Mouse (Mus musculus): ENCODE results near the gene Fryl. TPM values are rescaled to one million over a fixed set of nuclear protein-coding genes. Genes with fewer than 3 reads are reported as not detected.

Gene Fryl
- 47.4 and 47.9 TPM in 2 replicates for polyA plus RNA-seq (2016; fragmentation: Nextera tagmentation; extraction: Ambion mirVana)

DNA sequence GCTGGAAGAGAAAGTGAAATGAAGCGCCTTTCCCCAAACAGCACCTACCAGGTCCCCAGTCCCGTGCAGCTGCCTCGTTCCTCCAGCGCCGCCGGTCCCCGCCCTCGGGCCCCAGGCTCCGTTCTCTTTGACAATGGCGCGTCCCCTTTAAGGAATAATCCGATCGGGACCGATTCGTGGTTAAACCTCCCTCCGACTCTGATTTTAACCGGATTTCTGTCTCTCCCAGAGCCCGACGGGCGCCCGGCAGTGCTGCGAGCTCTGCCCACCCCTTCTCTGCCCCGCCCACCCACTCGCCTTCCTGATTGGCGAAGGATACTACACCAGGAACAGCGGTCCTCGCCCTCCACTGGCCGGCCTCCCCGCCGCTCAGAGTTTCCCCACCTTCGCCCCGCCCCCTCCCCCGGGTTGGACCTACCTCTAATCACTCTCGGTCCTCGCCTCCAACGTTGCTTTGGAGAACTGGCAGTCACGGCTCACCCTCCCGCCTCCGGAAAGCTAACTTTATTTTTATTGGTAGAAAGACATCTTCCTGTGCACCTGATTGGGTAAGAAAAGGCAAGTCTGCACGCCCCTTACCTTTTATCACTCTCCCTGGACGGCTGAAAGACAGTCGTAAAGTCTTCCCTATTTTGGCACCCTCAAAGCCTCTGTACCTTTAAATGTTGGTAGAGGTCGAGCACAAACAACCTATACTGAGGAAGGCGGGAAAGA lies at the start of gene Fryl:
Gene Fryl (minus strand): TSS at position 268 of the 714 bp plus-strand sequence.
- no peaks in the 10 kb centered on the region for H3K9me3 ChIP-seq (replicated peaks)
- H3K27ac ChIP-seq, result peak within 1 kb of the TSS; percentile 96
- peak; percentile 99 for ATAC-seq (ENCODE audit: low FRiP score)
- H3K36me3 ChIP-seq, result no peaks in the 10 kb centered on the region
- peaks cover 11% of the 10 kb centered on the region for H3K4me1 ChIP-seq
- peak within 1 kb of the TSS; percentile 75 for H3K4me2 ChIP-seq (replicated peaks)
- WGBS, result under 1% methylated on average over 42 of the region's 44 CpGs
- H3K27me3 ChIP-seq, result no peaks in the 10 kb centered on the region
- peak within 1 kb of the TSS; percentile 88 for H3K9ac ChIP-seq
- H3K4me3 ChIP-seq, result peak within 1 kb of the TSS; percentile 95

DNA sequence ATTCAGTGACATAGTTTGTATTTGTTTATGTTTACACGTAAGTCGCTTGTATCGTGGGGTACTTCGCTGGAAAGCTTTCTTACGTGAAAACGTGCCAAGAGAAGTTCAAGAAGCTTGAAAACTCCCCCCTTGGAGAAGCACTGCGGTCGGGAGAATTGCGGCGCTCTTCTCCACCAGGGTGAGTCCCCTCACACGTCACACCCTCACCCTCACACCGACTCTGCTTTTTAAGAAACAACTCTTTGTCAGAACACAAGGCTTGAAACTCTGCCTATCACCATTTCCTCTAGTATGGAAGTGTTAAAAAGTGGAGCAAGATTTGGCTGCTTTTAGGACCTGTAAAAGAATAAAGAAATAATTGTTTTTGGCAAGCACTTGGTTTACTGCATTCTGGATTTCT lies 48.1 kb upstream of the Fryl start:
- Histone ChIP-seq H3K27ac (no peak overlapping the region), H3K4me1 (no peaks in the 10 kb centered on the region), H3K4me3 (no peak overlapping the region), H3K27me3 (no peaks in the 10 kb centered on the region), H3K9me3 (replicated peaks) (no peaks in the 10 kb centered on the region), H3K9ac (no peak overlapping the region), H3K36me3 (peaks cover 72% of the 10 kb centered on the region), H3K4me2 (replicated peaks) (no peak overlapping the region)
- no peak for ATAC-seq (ENCODE audit: low FRiP score)
- 93% methylated on average over 12 of the region's 12 CpGs for WGBS

DNA sequence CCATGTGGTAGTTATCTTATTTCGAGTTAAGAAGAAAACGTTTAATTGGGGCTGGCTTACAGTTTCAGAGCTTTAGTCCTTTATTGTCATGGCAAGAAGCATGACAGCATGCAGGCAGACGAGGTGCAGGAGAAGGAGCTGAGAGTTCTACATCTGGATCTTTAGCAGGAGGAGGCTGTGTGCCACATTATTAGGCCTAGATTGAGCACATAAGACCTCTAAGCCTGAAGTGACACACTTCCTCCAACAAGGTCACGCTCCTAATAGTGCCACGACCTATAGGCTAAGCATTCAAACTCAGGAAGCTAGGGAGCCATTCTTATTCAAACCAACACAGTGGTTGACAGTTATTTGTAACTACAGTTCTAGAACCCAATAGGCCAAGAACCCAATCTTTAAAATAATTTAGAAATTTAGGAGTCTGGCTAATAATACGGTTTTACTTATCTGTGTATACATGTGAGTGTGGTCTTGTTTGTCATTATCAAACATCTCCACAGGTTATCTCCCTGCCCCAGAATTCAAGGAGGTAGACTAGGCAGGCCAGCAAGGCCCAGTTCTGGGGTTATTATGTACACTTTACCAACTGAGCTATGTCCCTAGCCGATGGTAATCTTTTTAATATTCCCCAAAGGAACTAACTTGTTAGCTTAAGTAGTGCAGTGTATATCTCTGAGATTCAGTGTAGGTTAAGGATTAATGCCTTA lies 45.3 kb upstream of the Fryl start:
- no peak overlapping the region for H3K4me2 ChIP-seq (replicated peaks)
- no peak overlapping the region for H3K27ac ChIP-seq
- WGBS, result 93% methylated on average over 7 of the region's 7 CpGs
- H3K4me3 ChIP-seq, result no peak overlapping the region
- H3K4me1 ChIP-seq, result no peaks in the 10 kb centered on the region
- peaks cover 56% of the 10 kb centered on the region for H3K36me3 ChIP-seq
- no peaks in the 10 kb centered on the region for H3K27me3 ChIP-seq
- no peak overlapping the region for H3K9ac ChIP-seq
- ATAC-seq (ENCODE audit: low FRiP score), result no peak
- H3K9me3 ChIP-seq (replicated peaks), result no peaks in the 10 kb centered on the region

DNA sequence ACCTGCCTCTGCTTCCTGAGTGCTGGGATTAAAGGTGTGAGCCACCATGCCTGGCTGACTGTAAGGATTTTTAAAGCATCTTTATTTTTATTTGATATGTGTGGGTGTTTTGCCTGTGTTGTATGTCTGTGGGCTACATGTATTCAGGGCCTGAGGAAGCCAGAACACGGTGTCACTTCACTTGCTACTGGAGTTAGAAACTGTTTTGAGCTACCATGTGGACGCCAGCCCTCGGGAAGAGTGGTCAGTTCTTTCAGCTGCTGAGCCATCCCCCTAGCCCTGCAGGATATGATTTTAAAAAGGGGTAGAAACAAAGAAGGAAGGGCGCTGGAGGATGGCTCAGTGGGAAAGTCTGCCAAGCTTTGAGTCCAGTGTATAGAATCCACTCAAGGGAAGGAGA lies 39.5 kb upstream of the Fryl start:
- Histone ChIP-seq H3K27me3 (no peaks in the 10 kb centered on the region), H3K4me2 (replicated peaks) (no peak overlapping the region), H3K4me3 (no peak overlapping the region), H3K36me3 (peaks cover 30% of the 10 kb centered on the region), H3K27ac (no peak overlapping the region), H3K9me3 (replicated peaks) (no peaks in the 10 kb centered on the region), H3K9ac (no peak overlapping the region), H3K4me1 (peaks cover 5% of the 10 kb centered on the region; the same call in 1 of the 2 replicates)
- no peak for ATAC-seq (ENCODE audit: low FRiP score)
- 83% methylated on average over 4 of the region's 4 CpGs for WGBS

DNA sequence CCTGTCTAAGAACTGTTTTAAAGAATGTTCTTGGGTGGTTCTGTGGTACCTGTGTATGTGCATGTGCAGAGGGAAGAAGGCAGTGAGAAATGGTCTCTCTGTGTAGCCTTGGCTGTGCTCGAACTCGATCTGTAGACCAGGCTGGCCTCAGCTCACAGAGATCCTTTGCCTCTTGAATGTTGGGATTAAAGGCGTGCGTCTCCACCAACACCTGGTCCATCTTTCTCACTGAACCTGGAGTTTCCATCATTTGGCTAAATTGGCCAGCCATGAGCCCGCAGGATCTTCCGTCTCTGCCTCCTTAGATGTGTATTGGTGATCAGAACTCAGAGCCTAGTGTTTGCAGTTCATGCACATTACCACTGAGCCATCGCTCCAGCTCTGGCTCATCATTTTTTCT lies 38.6 kb upstream of the Fryl start:
- H3K4me2 ChIP-seq (replicated peaks), result no peak overlapping the region
- H3K27me3 ChIP-seq, result no peaks in the 10 kb centered on the region

DNA sequence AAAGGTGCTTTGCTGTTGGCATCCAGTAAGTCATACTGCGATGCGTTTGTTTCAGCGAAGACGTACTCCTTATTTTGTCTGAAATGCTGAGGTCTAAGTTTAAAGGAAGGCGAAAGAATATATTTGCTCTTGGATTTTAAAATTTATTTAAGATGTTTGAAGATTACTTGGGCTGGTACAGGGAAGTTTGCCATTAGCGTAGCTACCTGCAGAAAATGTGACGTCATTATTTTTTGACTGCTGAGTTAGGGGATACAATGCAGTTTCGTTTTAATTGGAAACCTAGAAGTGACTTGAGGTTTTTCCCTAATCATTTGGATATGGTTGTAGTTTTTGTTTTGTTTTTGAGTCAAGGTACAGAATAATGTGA lies 37.0 kb upstream of the Fryl start:
- no peaks in the 10 kb centered on the region for H3K9me3 ChIP-seq (replicated peaks)
- WGBS, result 17% methylated on average over 8 of the region's 8 CpGs
- H3K27me3 ChIP-seq, result no peaks in the 10 kb centered on the region
- H3K9ac ChIP-seq, result peak overlapping the region; percentile 92
- H3K4me3 ChIP-seq, result peak overlapping the region; percentile 93
- H3K4me2 ChIP-seq (replicated peaks), result peak overlapping the region; percentile 70
- peaks cover 5% of the 10 kb centered on the region; the same call in 1 of the 2 replicates for H3K4me1 ChIP-seq
- ATAC-seq (ENCODE audit: low FRiP score), result no peak
- H3K36me3 ChIP-seq, result peaks cover 20% of the 10 kb centered on the region
- no peak overlapping the region for H3K27ac ChIP-seq

More for the DNA sequence above, 38.6 kb upstream of the Fryl start:
- Histone ChIP-seq H3K9ac (no peak overlapping the region), H3K27ac (no peak overlapping the region), H3K9me3 (replicated peaks) (no peaks in the 10 kb centered on the region), H3K36me3 (peaks cover 24% of the 10 kb centered on the region), H3K4me3 (no peak overlapping the region), H3K4me1 (peaks cover 5% of the 10 kb centered on the region; the same call in 1 of the 2 replicates)
- 96% methylated on average over 7 of the region's 7 CpGs for WGBS
- ATAC-seq (ENCODE audit: low FRiP score), result no peak

DNA sequence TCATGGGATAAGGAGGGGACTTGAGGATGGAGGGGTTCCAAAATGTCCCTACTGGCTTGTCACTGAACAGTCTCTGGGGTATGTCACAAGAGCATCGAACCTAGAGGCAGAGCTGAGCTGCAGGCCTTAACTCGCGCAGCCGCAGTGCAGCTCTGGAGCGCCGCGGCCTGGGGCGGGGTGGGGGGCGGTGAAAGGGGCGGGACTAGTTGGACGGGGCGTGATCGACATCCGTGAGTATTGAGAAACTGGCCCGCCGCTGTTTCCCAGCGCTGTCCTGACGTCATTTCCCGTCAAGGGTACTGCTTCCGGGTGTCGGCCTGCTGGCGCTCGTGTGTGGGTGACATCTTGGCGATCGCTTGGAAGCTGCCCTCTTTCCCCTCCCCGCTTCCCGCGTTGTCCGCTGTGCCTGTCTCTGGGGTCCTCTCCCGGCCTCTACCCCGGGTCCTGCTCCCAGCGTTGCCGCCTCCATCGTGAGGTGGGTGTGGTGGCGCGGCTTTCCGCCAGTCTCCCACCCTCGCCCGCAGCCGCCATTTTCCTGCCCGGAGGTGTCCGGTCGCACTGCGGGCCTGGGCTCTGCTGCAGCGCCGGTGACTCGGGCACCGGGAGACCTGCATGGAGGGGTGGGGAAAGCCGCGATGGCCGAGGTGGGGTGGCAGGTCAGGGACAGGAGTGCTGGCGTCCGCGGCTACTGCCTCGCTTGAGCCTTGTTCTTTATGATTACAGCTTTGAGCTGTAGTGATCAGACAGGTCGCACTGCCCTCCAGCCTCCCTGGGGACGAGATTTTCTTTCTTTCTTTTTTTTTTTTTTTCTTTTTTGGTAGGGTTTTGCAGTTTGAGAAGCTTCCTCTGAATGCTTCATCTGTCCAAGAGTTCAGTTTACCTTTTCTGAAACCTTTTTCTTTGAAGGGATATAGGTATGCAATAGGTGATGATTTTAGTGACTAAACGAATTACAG lies 36.4 kb upstream of the Fryl start, which contains the start of gene Ociad1:
Gene Ociad1 (plus strand): TSS at position 283 of the 956 bp plus-strand sequence.
- ATAC-seq (ENCODE audit: low FRiP score), result peak; percentile 99
- peak within 1 kb of the TSS; percentile 92 for H3K9ac ChIP-seq
- H3K9me3 ChIP-seq (replicated peaks), result no peaks in the 10 kb centered on the region
- no peaks in the 10 kb centered on the region for H3K27me3 ChIP-seq
- H3K27ac ChIP-seq, result peak within 1 kb of the TSS; percentile 93
- H3K36me3 ChIP-seq, result peaks cover 19% of the 10 kb centered on the region
- peak within 1 kb of the TSS; percentile 93 for H3K4me3 ChIP-seq
- peaks cover 5% of the 10 kb centered on the region; the same call in 1 of the 2 replicates for H3K4me1 ChIP-seq
- WGBS, result under 1% methylated on average over 54 of the region's 58 CpGs
- H3K4me2 ChIP-seq (replicated peaks), result peak within 1 kb of the TSS; percentile 70

DNA sequence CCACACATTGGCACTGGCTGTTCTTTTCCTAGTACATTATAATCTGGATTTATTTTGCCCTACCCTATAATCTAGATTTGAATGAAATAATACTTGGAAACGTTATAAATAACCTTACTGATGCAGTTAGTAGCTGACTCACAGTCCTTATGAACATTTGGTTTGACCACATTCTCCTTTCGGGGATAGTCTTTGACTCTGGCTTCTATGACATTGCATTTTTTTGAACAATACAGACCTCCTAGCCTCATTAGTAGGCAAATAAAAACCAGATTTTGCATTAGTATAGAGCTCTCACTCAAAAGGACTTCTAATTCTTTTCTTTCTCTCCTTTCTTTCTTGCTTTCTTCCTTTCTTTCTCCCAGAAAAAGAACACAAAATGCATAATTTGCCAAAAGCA lies 33.5 kb upstream of the Fryl start:
- H3K4me3 ChIP-seq, result no peak overlapping the region
- no peaks in the 10 kb centered on the region for H3K9me3 ChIP-seq (replicated peaks)
- ATAC-seq (ENCODE audit: low FRiP score), result no peak
- peaks cover 3% of the 10 kb centered on the region; the same call in 1 of the 2 replicates for H3K4me1 ChIP-seq
- WGBS, result 63% methylated on average over 2 of the region's 2 CpGs
- no peak overlapping the region for H3K9ac ChIP-seq
- peaks cover 1% of the 10 kb centered on the region for H3K36me3 ChIP-seq
- H3K4me2 ChIP-seq (replicated peaks), result no peak overlapping the region
- no peaks in the 10 kb centered on the region for H3K27me3 ChIP-seq
- no peak overlapping the region for H3K27ac ChIP-seq

DNA sequence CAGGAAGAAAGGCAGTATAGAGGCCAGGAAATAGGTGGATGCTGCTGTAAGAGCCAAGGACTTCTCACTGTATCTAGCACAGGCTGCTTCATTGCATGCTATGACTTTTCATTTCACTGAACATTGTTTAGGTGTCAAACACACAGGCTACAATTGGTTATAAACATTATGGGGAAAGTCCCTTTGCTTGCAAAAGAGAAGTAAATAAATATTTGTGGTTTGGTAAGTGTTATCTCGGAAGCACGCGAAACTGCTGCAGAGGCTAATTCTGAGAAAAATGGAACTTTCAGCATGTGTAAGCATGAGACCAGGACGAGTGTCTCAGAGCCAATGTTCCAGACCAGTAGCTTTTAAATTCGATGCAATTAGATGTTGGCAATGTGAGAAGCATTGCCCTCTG lies 30.2 kb upstream of the Fryl start:
- 90% methylated on average over 5 of the region's 5 CpGs for WGBS
- ATAC-seq (ENCODE audit: low FRiP score), result no peak
- H3K4me1 ChIP-seq, result no peaks in the 10 kb centered on the region
- no peak overlapping the region for H3K4me3 ChIP-seq
- no peak overlapping the region for H3K27ac ChIP-seq
- H3K27me3 ChIP-seq, result no peaks in the 10 kb centered on the region
- H3K9ac ChIP-seq, result no peak overlapping the region
- H3K4me2 ChIP-seq (replicated peaks), result no peak overlapping the region
- H3K36me3 ChIP-seq, result no peaks in the 10 kb centered on the region
- H3K9me3 ChIP-seq (replicated peaks), result no peaks in the 10 kb centered on the region

DNA sequence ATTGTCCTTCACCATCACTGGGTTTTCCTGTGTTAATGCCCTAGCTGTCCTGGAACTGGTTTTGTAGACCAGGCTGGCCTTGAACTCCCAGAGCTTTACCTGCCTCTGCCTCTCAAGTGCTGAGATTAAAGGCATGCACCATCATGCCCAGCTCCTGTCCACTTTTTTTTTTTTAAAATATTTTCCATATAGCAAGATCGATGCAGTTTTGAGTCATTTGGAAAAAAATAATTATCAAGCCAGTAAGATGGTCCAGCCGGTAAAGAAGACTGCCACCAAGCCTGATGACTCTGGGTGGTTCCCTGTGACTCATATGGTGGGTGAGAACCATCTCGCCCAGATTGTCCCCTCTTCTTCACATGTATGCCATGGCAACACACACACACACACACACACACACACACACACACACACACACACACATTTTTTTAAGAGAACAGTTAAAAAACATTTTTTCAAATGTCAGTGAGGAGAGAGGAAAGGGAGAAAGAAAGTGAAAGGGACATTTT lies 29.1 kb upstream of the Fryl start:
- Histone ChIP-seq H3K4me2 (replicated peaks) (no peak overlapping the region), H3K4me1 (no peaks in the 10 kb centered on the region), H3K9ac (no peak overlapping the region), H3K4me3 (no peak overlapping the region), H3K27me3 (no peaks in the 10 kb centered on the region), H3K27ac (no peak overlapping the region), H3K36me3 (no peaks in the 10 kb centered on the region), H3K9me3 (replicated peaks) (no peaks in the 10 kb centered on the region)
- ATAC-seq (ENCODE audit: low FRiP score), result no peak
- WGBS, result 83% methylated on average over 3 of the region's 3 CpGs

DNA sequence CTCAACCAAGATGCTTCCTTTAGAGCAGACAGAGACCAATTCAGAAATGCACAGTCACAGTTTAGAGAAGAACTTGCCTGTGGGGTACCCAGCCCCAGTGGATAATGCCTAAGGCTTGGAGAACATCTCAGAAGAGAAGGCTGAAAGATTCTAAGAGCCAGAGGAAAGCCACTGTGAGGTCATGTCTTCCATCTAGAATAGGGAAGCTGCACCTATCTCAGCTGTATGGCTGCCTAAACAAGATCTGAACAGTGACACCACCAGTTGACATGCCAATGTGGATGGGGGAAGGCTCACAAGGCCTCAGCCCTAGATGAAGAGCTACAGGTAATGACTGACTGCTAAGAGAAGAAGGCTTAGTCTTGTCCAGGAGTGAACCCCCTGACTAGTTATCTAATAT lies 27.6 kb upstream of the Fryl start:
- Histone ChIP-seq H3K9me3 (replicated peaks) (no peaks in the 10 kb centered on the region), H3K27ac (no peak overlapping the region), H3K4me2 (replicated peaks) (no peak overlapping the region), H3K4me1 (peaks cover 3% of the 10 kb centered on the region; the same call in 1 of the 2 replicates), H3K9ac (no peak overlapping the region), H3K27me3 (no peaks in the 10 kb centered on the region), H3K36me3 (no peaks in the 10 kb centered on the region), H3K4me3 (no peak overlapping the region)
- ATAC-seq (ENCODE audit: low FRiP score), result no peak

DNA sequence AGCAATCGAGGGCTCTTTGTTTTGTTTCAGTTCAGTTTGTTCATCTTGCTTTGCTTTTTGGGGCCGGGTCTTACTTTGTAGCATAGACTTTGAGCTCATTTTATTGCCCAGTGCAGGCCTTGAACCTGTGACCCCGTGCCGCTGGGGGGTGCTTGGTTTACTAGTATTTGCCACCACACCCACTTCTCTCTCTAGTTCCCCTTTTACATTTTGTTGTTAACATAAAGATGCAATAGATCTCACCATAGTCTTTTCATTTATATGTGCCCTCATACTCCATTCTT lies 24.1 kb upstream of the Fryl start:
- Histone ChIP-seq H3K4me2 (replicated peaks) (no peak overlapping the region), H3K27ac (no peak overlapping the region), H3K36me3 (no peaks in the 10 kb centered on the region), H3K4me3 (no peak overlapping the region), H3K27me3 (no peaks in the 10 kb centered on the region), H3K9ac (no peak overlapping the region), H3K9me3 (replicated peaks) (no peaks in the 10 kb centered on the region), H3K4me1 (peaks cover 3% of the 10 kb centered on the region; the same call in 1 of the 2 replicates)
- WGBS, result 78% methylated on average over 4 of the region's 4 CpGs
- no peak for ATAC-seq (ENCODE audit: low FRiP score)

Measured in hindbrain, embryonic 12.5 days (tissue).